Mouse (Mus musculus) forebrain, embryonic 16.5 days (tissue): ENCODE results near the gene Nudt2. TPM values are rescaled to one million over a fixed set of nuclear protein-coding genes. Genes with fewer than 3 reads are reported as not detected.
"Not testable (repeated sequence)": the region's sequence is repeated elsewhere in the genome, so short reads cannot be mapped to it uniquely, and the experiment has no call there.

Experiments
- ATAC-seq: fragments of 200-750 bp; cut with Nextera tagmentation; 2 replicates; pipeline ENCODE4 v1.8.0; 2017; ENCODE audit warnings: mild to moderate bottlenecking, moderate library complexity
- H3K27ac ChIP-seq: fragments of 300-500 bp; sonication (generic); 2 replicates; pipeline ENCODE4 v1.5.1; 2014; ENCODE audit warnings: low read length, control low read depth
- H3K27me3 ChIP-seq: fragments of 300-500 bp; sonication (generic); replicated peaks from 2 replicates; pipeline ENCODE4 v1.6.1; 2014; ENCODE audit warnings: low read length; ENCODE audit not compliant: control insufficient read depth, insufficient read depth
- H3K36me3 ChIP-seq: fragments of 300-500 bp; sonication (generic); 2 replicates; pipeline ENCODE4 v1.6.1; 2014; ENCODE audit not compliant: control insufficient read depth, insufficient read depth
- H3K4me1 ChIP-seq: fragments of 300-500 bp; sonication (generic); replicated peaks from 2 replicates; pipeline ENCODE4 v1.6.1; 2014; ENCODE audit warnings: low read length; ENCODE audit not compliant: control insufficient read depth, insufficient read depth
- H3K4me2 ChIP-seq: fragments of 300-500 bp; sonication (generic); 2 replicates; pipeline ENCODE4 v1.6.1; 2014; ENCODE audit warnings: mild to moderate bottlenecking, low read length, control low read depth
- H3K4me3 ChIP-seq: fragments of 300-500 bp; sonication (generic); replicated peaks from 2 replicates; pipeline ENCODE4 v1.5.1; 2014; ENCODE audit warnings: mild to moderate bottlenecking, low read length, control low read depth
- H3K9ac ChIP-seq: fragments of 300-500 bp; sonication (generic); replicated peaks from 2 replicates; pipeline ENCODE4 v1.6.1; 2014; ENCODE audit warnings: low read depth, low read length, control low read depth
- H3K9me3 ChIP-seq: fragments of 300-500 bp; sonication (generic); 2 replicates; pipeline ENCODE4 v1.6.1; 2016; ENCODE audit warnings: low read length; ENCODE audit not compliant: control insufficient read depth
- WGBS: fragments of 180-500 bp; shearing (Covaris S2); extraction: QIAGEN DNeasy Blood & Tissue Kit; methylation state at CpG from one replicate; pipeline ENCODE4 v1.1.7; 2014; 5-methylcytosine and 5-hydroxymethylcytosine counted together
- polyA plus RNA-seq: library from polyadenylated mRNA; unstranded; fragments of >200 nt; fragmentation: Nextera tagmentation; extraction: Ambion mirVana; gene quantifications from 2 replicates; pipeline ENCODE4 v1.2.1, GENCODE M21; 2015

The Nudt2 gene
- polyA plus RNA-seq: 68.2 and 71.7 TPM in 2 replicates

- Histone ChIP-seq H3K9ac (peak within 1 kb of the TSS; percentile 76), H3K4me1 (peaks cover 12% of the 10 kb centered on the region), H3K4me2 (peak within 1 kb of the TSS; percentile 86), H3K9me3 (no peaks in the 10 kb centered on the region), H3K4me3 (peak within 1 kb of the TSS; percentile 85), H3K27me3 (no peaks in the 10 kb centered on the region), H3K27ac (peak within 1 kb of the TSS; percentile 50; the same call in 1 of the 2 replicates), H3K36me3 (no peaks in the 10 kb centered on the region)
- peak; percentile 98 for ATAC-seq
- under 1% methylated on average over 70 of the region's 70 CpGs for WGBS
Measured at GRCm38 (mm10) chr4:41464345-41465286, at the start of gene Nudt2, which contains the start of gene Kif24. Nudt2 (plus strand) TSS chr4:41465151. Kif24 (minus strand) TSS chr4:41464887.

GRCm38 (mm10) chr4:41416966-41417365 is 48.0 kb upstream of the Nudt2 start:
- H3K4me2 ChIP-seq: no peak overlapping the region
- no peak overlapping the region for H3K27ac ChIP-seq
- H3K9ac ChIP-seq: no peak overlapping the region
- no peak overlapping the region for H3K4me3 ChIP-seq
- H3K4me1 ChIP-seq: no peaks in the 10 kb centered on the region
- no peaks in the 10 kb centered on the region for H3K27me3 ChIP-seq
- ATAC-seq: no peak
- H3K9me3 ChIP-seq: no peaks in the 10 kb centered on the region
- no peaks in the 10 kb centered on the region for H3K36me3 ChIP-seq

- H3K36me3 ChIP-seq: no peaks in the 10 kb centered on the region
- H3K4me3 ChIP-seq: no peak overlapping the region
- H3K9me3 ChIP-seq: no peaks in the 10 kb centered on the region
- no peak for ATAC-seq
- H3K9ac ChIP-seq: no peak overlapping the region
- H3K4me1 ChIP-seq: no peaks in the 10 kb centered on the region
- H3K4me2 ChIP-seq: no peak overlapping the region
- H3K27ac ChIP-seq: no peak overlapping the region
- H3K27me3 ChIP-seq: no peaks in the 10 kb centered on the region
- 87% methylated on average over 5 of the region's 5 CpGs for WGBS
Measured at GRCm38 (mm10) chr4:41438931-41439330, 26.0 kb upstream of the Nudt2 start.

GRCm38 (mm10) chr4:41442790-41443302 is 22.1 kb upstream of the Nudt2 start:
- no peak overlapping the region for H3K4me2 ChIP-seq
- WGBS: 84% methylated on average over 4 of the region's 4 CpGs
- H3K27me3 ChIP-seq: no peaks in the 10 kb centered on the region
- ATAC-seq: no peak
- no peak overlapping the region for H3K9ac ChIP-seq
- no peaks in the 10 kb centered on the region for H3K4me1 ChIP-seq
- H3K4me3 ChIP-seq: no peak overlapping the region
- H3K27ac ChIP-seq: no peak overlapping the region
- H3K36me3 ChIP-seq: no peaks in the 10 kb centered on the region
- H3K9me3 ChIP-seq: no peaks in the 10 kb centered on the region

- no peak overlapping the region for H3K9ac ChIP-seq
- H3K4me2 ChIP-seq: no peak overlapping the region
- H3K27me3 ChIP-seq: no peaks in the 10 kb centered on the region
- WGBS: 100% methylated on average over 3 of the region's 3 CpGs
- H3K27ac ChIP-seq: no peak overlapping the region
- H3K4me3 ChIP-seq: no peak overlapping the region
- H3K9me3 ChIP-seq: no peaks in the 10 kb centered on the region
- no peak for ATAC-seq
- H3K36me3 ChIP-seq: no peaks in the 10 kb centered on the region
- H3K4me1 ChIP-seq: no peaks in the 10 kb centered on the region
Measured at GRCm38 (mm10) chr4:41447595-41447994, 17.4 kb upstream of the Nudt2 start.

- no peak overlapping the region for H3K4me2 ChIP-seq
- no peaks in the 10 kb centered on the region for H3K27me3 ChIP-seq
- no peaks in the 10 kb centered on the region for H3K9me3 ChIP-seq
- H3K9ac ChIP-seq: no peak overlapping the region
- no peak for ATAC-seq
- H3K4me1 ChIP-seq: peaks cover 8% of the 10 kb centered on the region
- H3K27ac ChIP-seq: no peak overlapping the region
- no peak overlapping the region for H3K4me3 ChIP-seq
- 97% methylated on average over 1 of the region's 1 CpGs for WGBS
- H3K36me3 ChIP-seq: no peaks in the 10 kb centered on the region
Measured at GRCm38 (mm10) chr4:41460690-41461089, 4.3 kb upstream of the Nudt2 start.

GRCm38 (mm10) chr4:41463051-41463738 is 1.8 kb upstream of the Nudt2 start:
- not testable (repeated sequence) for H3K4me1 ChIP-seq, H3K27me3 ChIP-seq, H3K36me3 ChIP-seq, H3K27ac ChIP-seq, H3K4me3 ChIP-seq, H3K4me2 ChIP-seq, H3K9me3 ChIP-seq, H3K9ac ChIP-seq, ATAC-seq
- WGBS: 84% methylated on average over 3 of the region's 3 CpGs

GRCm38 (mm10) chr4:41465287-41465665 is 325 bp downstream of the Nudt2 start:
- peak; percentile 3; the same call in 1 of the 2 replicates for ATAC-seq

GRCm38 (mm10) chr4:41468396-41469080 is 3.6 kb downstream of the Nudt2 start:
- ATAC-seq: no peak
- WGBS: 48% methylated on average over 17 of the region's 17 CpGs
- no peak overlapping the region for H3K27ac ChIP-seq
- H3K4me3 ChIP-seq: no peak overlapping the region
- H3K4me2 ChIP-seq: no peak overlapping the region
- no peaks in the 10 kb centered on the region for H3K9me3 ChIP-seq
- no peaks in the 10 kb centered on the region for H3K36me3 ChIP-seq
- H3K27me3 ChIP-seq: no peaks in the 10 kb centered on the region
- H3K9ac ChIP-seq: no peak overlapping the region
- H3K4me1 ChIP-seq: peaks cover 39% of the 10 kb centered on the region

More at GRCm38 (mm10) chr4:41465287-41465665, 325 bp downstream of the Nudt2 start:
- Histone ChIP-seq H3K27me3 (no peaks in the 10 kb centered on the region), H3K9me3 (no peaks in the 10 kb centered on the region), H3K4me2 (peak overlapping the region; percentile 66), H3K4me3 (peak overlapping the region; percentile 85), H3K27ac (peak overlapping the region; percentile 50; the same call in 1 of the 2 replicates), H3K4me1 (peaks cover 19% of the 10 kb centered on the region), H3K9ac (peak overlapping the region; percentile 76), H3K36me3 (no peaks in the 10 kb centered on the region)
- 2% methylated on average over 17 of the region's 17 CpGs for WGBS
